Mouse (Mus musculus) bone marrow macrophage, adult 2 months (primary cell): Measurements from ENCODE around the gene Mta3. TPM values are rescaled to one million over a fixed set of nuclear protein-coding genes. Genes with fewer than 3 reads are reported as not detected.
A peak's percentile ranks its signal among the peaks of the same experiment; 100 is the strongest.

Experiments used
- H3K27ac ChIP-seq: 2 replicates; pipeline ENCODE4 v1.5.1; 2012; ENCODE audit warnings: low read depth, low read length; ENCODE audit not compliant: insufficient read depth
- H3K4me1 ChIP-seq: 2 replicates; pipeline ENCODE4 v1.6.1; 2012; ENCODE audit warnings: low read length; ENCODE audit not compliant: control insufficient read depth, insufficient read depth
- H3K4me3 ChIP-seq: 2 replicates; pipeline ENCODE4 v1.5.1; 2012; ENCODE audit warnings: mild to moderate bottlenecking, low read length, moderate library complexity; ENCODE audit not compliant: insufficient read depth
- CTCF ChIP-seq: IDR thresholded peaks from 2 replicates; pipeline ENCODE4 v1.5.1; 2012; ENCODE audit warnings: low read depth, mild to moderate bottlenecking, low read length, moderate library complexity
- POLR2A ChIP-seq: IDR thresholded peaks from 2 replicates; pipeline ENCODE4 v1.6.1; 2012; ENCODE audit warnings: mild to moderate bottlenecking, low read depth, low read length, borderline replicate concordance
- polyA plus RNA-seq: library from polyadenylated mRNA; stranded (reverse); fragments of >200 nt; gene quantifications from 2 replicates; pipeline ENCODE4 v1.2.4, GENCODE M21; 2012; ENCODE audit not compliant: missing spikeins, insufficient read depth, insufficient read length

Gene Mta3
- polyA plus RNA-seq, 1 experiment = 57.5 TPM

DNA sequence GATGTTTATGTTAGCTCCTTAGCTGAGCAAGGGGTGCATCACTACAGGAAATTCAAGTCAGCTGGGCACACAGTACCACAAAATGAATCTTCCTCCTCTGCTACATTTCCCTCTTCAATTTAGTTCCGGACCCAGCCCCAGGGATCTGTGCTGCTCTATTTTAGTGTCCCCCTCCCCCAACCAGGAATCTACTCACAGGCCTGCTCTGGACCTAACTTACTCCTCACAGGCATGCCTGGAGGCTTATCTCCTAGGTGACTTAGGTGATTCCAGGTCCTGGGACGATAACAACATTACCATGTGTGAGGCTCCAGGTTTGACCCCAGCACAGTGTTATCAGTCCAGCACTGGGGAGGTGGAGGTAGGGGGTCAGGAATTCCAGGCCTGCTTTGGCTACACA lies 15.5 kb upstream of the Mta3 start:
- H3K4me3 ChIP-seq = no peak overlapping the region
- TF ChIP-seq POLR2A (no peak), CTCF (no peak)
- peaks cover 1% of the 10 kb centered on the region; the same call in 1 of the 2 replicates for H3K4me1 ChIP-seq
- H3K27ac ChIP-seq = no peak overlapping the region

DNA sequence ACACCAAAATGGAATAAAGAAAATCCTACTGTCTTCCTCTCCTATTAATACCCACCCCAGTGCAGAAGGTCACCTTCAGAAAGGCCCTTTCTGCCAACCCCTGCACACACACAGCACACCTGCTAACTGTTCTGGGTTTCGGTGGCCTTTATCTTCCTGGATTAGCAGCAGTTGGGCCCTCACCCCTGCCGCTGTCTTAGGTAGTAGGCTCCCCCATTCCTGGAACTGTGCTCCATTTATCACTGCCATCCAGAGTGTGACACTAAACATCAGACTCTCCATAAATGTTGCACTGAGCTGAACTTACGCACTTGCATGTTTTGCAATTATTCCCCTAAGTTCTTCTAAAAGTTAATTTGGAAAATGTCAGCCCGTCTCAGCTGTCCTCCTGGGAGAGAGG lies 14.6 kb upstream of the Mta3 start:
- no peak overlapping the region for H3K4me3 ChIP-seq
- no peak overlapping the region for H3K27ac ChIP-seq
- peaks cover 6% of the 10 kb centered on the region for H3K4me1 ChIP-seq
- TF ChIP-seq POLR2A (no peak), CTCF (no peak)

DNA sequence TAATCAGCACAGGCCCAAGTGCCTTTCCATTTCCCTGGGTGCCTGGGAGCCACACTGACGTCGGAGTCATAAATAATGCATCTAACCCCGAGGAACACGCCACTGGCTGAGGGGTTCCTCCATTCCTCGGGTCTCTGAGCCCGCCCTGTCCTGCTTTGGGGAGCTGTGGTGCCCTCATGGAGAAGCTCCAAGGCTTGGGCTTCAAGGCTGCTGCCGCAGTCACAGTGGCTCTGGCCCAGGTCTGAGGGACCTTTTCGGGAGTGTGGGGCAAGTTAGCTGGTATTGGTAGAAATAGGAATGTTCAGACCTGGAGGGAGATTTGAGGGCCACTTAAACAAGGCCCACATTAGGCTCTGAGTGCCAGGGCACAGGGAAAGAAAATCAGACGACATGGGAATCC lies 12.0 kb upstream of the Mta3 start:
- Histone ChIP-seq H3K4me1 (peaks cover 8% of the 10 kb centered on the region), H3K4me3 (no peak overlapping the region), H3K27ac (no peak overlapping the region)
- TF ChIP-seq CTCF = no peak
- TF ChIP-seq POLR2A = no peak

DNA sequence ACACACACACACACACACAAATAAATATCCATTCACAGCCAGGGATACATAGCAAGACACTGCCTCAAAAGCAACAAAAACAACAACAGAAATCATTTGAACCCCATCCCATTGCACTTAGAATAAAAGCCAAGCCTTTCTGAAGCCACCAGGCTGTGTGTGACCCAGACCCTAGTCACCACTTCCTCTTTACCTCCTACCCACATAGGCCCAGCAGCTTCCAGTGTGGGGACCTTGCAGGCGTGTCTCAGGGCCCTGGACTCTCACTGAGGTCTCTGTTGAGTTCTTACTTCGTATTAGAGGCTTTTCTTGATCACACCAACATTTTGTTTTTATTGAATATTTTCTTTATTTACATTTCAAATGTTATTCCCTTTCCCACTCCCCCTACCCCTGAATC lies 10.2 kb upstream of the Mta3 start:
- TF ChIP-seq POLR2A (no peak), CTCF (no peak)
- H3K4me1 ChIP-seq = peaks cover 8% of the 10 kb centered on the region
- no peak overlapping the region for H3K4me3 ChIP-seq
- no peak overlapping the region for H3K27ac ChIP-seq

DNA sequence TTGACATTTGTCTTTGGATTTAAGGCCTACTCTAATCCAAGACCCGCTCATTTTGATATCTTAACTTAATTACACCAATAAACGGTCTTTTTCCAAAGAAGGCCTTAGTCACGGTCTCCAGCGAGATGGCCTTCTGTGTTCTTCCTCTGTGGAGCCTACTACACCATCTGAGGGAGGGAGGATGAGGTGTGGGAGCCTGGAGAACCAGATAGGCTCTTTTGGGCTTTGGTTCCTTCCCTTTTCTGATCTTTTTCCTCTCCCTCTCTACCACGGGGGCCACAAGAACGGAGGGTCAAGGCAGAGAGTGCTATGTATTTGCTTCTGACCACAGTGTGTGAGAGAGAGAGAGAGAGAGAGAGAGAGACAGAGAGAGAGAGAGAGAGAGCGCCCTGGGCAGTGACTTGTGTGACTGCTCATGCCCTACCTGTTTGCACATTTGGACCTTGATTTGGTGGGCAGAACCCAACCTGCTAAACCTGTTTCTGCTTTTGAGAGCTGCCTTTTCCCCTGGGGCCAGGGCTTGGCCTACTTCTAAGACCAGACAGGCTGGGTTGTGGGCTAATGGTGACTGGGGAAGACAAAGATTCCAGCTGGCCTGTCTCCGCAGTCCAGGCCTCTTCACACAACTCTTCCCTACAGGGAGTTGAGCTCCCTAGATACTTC lies 6.8 kb upstream of the Mta3 start:
- TF ChIP-seq CTCF = no peak
- no peak for TF ChIP-seq POLR2A
- Histone ChIP-seq H3K4me1 (peaks cover 17% of the 10 kb centered on the region), H3K27ac (no peak overlapping the region), H3K4me3 (no peak overlapping the region)

DNA sequence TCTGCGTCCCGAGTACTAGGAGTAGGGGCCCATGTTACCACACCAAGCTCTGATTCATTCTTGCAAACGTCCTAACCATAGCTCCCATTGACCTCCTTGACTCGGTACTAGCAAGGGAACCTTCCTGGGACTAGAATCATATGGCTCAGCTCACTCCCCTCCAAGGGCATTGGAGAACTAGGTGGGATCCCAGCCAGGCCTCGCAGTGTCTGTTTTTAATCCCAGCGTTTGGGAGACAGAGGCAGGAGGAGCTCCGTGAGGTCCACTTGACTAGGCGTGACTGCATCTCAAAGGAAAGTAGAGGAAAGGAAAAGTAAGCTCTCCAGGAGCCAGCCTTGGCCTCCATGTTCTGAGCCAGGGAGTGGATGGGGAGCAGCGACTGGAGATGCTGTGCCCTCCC lies 5.8 kb upstream of the Mta3 start:
- Histone ChIP-seq H3K4me1 (peaks cover 17% of the 10 kb centered on the region), H3K27ac (no peak overlapping the region), H3K4me3 (no peak overlapping the region)
- no peak for TF ChIP-seq POLR2A
- no peak for TF ChIP-seq CTCF

DNA sequence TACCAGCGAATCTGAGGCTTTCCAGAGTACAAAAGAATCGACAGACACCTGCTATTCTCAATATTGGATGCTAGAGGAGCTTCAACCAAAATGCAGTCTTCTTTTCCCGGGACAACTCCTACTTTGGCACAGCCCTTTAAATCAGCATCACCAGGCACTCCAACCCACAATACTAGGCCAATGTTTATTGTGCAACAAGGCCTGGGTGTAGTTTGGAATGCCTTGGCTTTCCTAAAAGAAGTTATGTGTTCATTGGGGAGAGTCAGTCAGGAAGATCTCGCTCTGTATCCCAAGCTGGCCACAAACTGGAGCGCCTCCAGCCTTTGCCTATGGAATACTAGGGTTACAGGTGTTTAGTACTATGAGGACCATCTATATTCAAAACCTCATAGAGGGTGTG lies 1.5 kb upstream of the Mta3 start:
- H3K4me1 ChIP-seq = peaks cover 30% of the 10 kb centered on the region
- TF ChIP-seq POLR2A (no peak), CTCF (no peak)
- no peak overlapping the region for H3K4me3 ChIP-seq
- H3K27ac ChIP-seq = no peak overlapping the region

DNA sequence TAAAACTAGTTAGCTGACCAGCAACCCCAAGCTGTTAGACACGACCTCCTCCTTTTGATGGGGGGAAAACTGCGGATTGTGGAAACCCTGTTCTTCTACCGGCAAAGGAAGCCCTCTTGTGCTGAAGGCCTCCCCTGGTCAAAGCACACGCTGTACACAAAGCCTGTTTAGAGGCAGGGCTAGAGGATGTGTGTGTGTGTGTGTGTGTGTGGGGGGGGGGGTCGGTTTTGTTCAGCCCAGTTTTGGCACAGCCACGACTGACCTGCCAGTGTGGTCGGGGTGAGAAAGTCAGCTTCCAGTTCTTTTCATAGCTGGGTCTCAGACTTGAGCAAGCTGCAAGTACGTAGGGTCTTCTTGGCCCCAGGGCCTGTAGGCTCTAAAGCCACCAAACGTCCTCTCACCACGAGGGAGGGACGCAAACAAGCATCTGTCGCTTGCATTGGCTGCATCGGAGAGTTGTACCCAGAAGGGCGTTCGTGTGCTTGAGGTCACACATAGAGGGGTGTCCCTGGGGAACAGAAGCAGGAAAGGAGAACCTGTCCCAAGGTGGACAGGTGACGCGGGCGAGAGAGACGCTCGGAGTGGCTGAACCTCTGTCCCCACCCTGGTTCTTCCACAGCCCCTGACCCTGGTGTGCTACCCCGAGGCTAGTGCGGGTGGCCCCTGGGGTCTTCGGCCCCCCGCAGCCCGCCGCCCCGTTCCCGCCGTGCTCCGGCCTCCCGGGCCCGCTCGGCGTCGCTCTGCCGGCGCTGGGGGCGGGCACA lies 429 bp upstream of the Mta3 start:
- H3K27ac ChIP-seq = no peak overlapping the region
- TF ChIP-seq POLR2A = no peak
- TF ChIP-seq CTCF = no peak
- H3K4me3 ChIP-seq = peak overlapping the region; percentile 94
- peaks cover 36% of the 10 kb centered on the region for H3K4me1 ChIP-seq

DNA sequence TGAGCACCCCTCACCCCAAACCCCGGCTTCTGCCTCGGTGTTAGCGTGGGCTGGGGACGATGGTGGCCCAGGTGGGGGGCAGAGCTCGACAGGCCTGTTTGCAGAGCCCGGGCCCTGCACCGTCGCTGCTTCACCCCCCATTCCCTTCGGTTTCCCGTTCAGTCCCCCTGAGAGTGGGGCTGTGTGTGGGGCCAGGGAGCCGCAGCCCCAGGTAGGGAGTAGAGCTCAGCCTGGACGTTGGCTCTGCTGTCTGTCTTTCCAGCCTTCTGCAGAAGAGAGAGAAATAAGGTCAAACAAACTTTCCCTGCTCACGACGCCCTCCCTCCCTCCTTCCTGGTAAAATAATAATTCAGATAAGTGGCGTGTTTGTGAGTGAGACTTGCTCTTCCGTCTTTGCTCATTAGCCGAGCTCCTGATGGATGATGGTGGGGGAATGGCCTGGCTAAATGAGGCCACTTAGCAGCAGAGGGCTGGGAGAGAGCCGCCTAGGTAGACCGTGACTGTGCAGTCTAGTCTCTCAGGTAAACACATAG lies 697 bp downstream of the Mta3 start:
- H3K27ac ChIP-seq = peak overlapping the region; percentile 56
- peak overlapping the region; percentile 94 for H3K4me3 ChIP-seq
- TF ChIP-seq CTCF (no peak), POLR2A (no peak; the same call in 1 of the 2 replicates)
- H3K4me1 ChIP-seq = peaks cover 36% of the 10 kb centered on the region

DNA sequence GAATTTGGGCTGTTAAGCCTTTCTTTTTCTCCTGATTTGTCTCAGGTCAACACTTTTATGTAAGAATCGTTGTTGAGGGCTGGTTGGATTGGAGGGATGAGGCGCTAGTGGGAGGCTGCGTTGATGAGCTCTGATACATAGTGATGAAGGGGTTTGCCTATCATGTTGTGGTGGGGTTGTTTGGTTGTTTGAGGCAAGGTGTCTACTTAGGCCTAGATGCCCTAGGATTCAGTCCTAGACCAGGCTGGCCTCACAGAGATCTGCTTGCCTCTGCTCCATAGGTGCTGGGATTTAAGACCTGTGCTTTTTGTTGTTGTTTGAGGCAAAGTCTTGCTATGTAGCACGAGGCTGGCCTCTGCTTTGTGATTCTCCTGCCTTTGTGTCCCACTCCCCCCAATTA lies 1.4 kb downstream of the Mta3 start:
- no peak for TF ChIP-seq POLR2A
- TF ChIP-seq CTCF = 0 out of 2 replicates have a peak, but pooled peaks have one; percentile 12
- Histone ChIP-seq H3K4me1 (peaks cover 36% of the 10 kb centered on the region), H3K4me3 (peak overlapping the region; percentile 94; the same call in 1 of the 2 replicates), H3K27ac (no peak overlapping the region)
